Mouse (Mus musculus): ENCODE measurements around the gene Klhl10. TPM values are rescaled to one million over a fixed set of nuclear protein-coding genes. Genes with fewer than 3 reads are reported as not detected.
A peak's percentile ranks its signal among the peaks of the same experiment; 100 is the strongest.

Klhl10 gene
- polyA plus RNA-seq, 1 experiment from 2014 or later, result 0.82 TPM

DNA sequence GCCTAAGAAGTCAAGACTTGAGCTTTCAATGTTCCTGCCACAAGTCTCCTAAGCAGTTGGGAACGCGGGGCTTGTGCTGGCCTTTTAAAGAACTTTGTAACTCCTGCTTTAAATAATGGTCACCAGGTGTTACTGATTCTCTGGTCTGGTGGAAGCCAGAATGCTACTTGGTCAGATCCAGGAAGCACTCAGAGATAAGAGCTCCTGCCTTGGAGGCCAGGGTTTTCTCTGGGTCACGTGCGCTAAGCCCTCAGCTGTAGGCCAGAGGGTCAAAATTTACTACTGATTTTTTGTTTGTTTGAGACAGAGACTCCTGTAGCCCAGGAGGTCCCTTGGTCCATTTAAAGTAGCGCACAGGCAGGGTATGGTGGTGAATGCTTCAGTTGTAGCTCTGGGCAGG, 9.7 kb upstream of the Klhl10 start:
- H3K4me2 ChIP-seq (ENCODE audit: low read length), result no peak overlapping the region
- no peaks in the 10 kb centered on the region for H3K27me3 ChIP-seq (ENCODE audit: control insufficient read depth, insufficient read depth, low read length)
- no peak overlapping the region for H3K9ac ChIP-seq (replicated peaks; ENCODE audit: low read length)
- no peak overlapping the region for H3K27ac ChIP-seq (replicated peaks; ENCODE audit: low read depth, low read length)
- H3K4me3 ChIP-seq (replicated peaks; ENCODE audit: low read depth, low read length), result no peak overlapping the region
- 97% methylated on average over 5 of the region's 5 CpGs for WGBS
- ATAC-seq (ENCODE audit: low FRiP score, low TSS enrichment) (no peak), DNase-seq (no peak)
- H3K36me3 ChIP-seq (ENCODE audit: control insufficient read depth, insufficient read depth, low read length), result peaks cover 56% of the 10 kb centered on the region
- no peaks in the 10 kb centered on the region for H3K4me1 ChIP-seq (ENCODE audit: control insufficient read depth, insufficient read depth, low read length)
- no peaks in the 10 kb centered on the region for H3K9me3 ChIP-seq (ENCODE audit: control insufficient read depth, low read length)

DNA sequence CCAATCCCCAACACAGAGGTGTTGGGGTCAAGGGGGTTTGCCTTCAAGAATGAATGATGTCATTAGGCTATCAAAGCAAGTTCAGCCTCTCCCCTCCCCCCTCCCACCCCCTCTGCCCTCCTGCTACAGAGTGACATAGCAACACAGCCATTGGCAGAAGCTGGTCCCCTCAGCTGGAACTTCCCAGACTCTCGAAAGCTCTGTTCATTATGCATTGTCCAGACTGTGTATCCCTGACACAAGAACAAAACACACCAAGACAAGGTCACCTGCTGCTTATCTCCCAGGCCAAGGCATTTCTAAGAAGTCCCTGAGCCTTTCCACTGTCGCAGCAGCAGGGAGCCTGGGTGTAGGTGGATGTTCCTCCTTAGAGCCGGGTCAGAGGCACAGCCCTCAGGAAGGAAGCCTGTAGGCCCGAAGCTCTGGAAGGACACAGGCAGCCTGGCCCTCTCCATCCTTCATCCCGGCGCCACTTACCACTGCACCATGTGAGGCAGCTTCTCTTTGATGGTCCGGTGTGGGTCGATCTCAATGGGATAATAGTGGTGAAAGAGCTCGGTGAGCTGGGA, 6.0 kb upstream of the Klhl10 start:
- Histone ChIP-seq H3K27ac (replicated peaks; ENCODE audit: low read depth, low read length) (no peak overlapping the region), H3K27me3 (ENCODE audit: control insufficient read depth, insufficient read depth, low read length) (no peaks in the 10 kb centered on the region), H3K4me2 (ENCODE audit: low read length) (no peak overlapping the region), H3K4me1 (ENCODE audit: control insufficient read depth, insufficient read depth, low read length) (peaks cover 8% of the 10 kb centered on the region; the same call in 1 of the 2 replicates), H3K9ac (replicated peaks; ENCODE audit: low read length) (no peak overlapping the region), H3K36me3 (ENCODE audit: control insufficient read depth, insufficient read depth, low read length) (peaks cover 47% of the 10 kb centered on the region), H3K9me3 (ENCODE audit: control insufficient read depth, low read length) (no peaks in the 10 kb centered on the region), H3K4me3 (replicated peaks; ENCODE audit: low read depth, low read length) (no peak overlapping the region)
- ATAC-seq (ENCODE audit: low FRiP score, low TSS enrichment) (no peak), DNase-seq (no peak)
- WGBS, result 15% methylated on average over 9 of the region's 9 CpGs

DNA sequence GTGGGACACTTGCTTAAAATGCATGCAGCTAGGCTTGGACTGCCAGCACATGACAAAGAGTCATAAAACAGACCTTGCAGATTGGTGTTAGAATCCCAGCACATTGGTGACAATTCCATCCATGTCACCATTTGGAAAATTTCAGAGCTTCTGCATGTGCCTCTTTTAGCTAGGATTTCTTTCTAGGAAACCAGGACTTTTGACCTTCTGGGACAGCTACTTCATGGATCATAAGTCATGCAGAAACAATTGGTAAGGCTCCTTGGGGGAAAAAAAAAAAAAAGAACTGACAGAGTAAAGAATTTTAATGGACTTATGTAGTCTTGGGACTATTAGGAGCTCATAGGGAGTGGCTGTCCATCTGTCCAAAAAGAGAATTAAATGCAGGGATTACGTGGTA, 3.8 kb upstream of the Klhl10 start:
- no peaks in the 10 kb centered on the region for H3K9me3 ChIP-seq (ENCODE audit: control insufficient read depth, low read length)
- H3K4me2 ChIP-seq (ENCODE audit: low read length), result no peak overlapping the region
- H3K27ac ChIP-seq (replicated peaks; ENCODE audit: low read depth, low read length), result no peak overlapping the region
- ATAC-seq (ENCODE audit: low FRiP score, low TSS enrichment) (no peak), DNase-seq (no peak)
- peaks cover 11% of the 10 kb centered on the region; the same call in 1 of the 2 replicates for H3K4me1 ChIP-seq (ENCODE audit: control insufficient read depth, insufficient read depth, low read length)
- H3K27me3 ChIP-seq (ENCODE audit: control insufficient read depth, insufficient read depth, low read length), result no peaks in the 10 kb centered on the region
- H3K36me3 ChIP-seq (ENCODE audit: control insufficient read depth, insufficient read depth, low read length), result peaks cover 39% of the 10 kb centered on the region
- no peak overlapping the region for H3K9ac ChIP-seq (replicated peaks; ENCODE audit: low read length)
- H3K4me3 ChIP-seq (replicated peaks; ENCODE audit: low read depth, low read length), result no peak overlapping the region
- 56% methylated on average over 1 of the region's 1 CpGs for WGBS

DNA sequence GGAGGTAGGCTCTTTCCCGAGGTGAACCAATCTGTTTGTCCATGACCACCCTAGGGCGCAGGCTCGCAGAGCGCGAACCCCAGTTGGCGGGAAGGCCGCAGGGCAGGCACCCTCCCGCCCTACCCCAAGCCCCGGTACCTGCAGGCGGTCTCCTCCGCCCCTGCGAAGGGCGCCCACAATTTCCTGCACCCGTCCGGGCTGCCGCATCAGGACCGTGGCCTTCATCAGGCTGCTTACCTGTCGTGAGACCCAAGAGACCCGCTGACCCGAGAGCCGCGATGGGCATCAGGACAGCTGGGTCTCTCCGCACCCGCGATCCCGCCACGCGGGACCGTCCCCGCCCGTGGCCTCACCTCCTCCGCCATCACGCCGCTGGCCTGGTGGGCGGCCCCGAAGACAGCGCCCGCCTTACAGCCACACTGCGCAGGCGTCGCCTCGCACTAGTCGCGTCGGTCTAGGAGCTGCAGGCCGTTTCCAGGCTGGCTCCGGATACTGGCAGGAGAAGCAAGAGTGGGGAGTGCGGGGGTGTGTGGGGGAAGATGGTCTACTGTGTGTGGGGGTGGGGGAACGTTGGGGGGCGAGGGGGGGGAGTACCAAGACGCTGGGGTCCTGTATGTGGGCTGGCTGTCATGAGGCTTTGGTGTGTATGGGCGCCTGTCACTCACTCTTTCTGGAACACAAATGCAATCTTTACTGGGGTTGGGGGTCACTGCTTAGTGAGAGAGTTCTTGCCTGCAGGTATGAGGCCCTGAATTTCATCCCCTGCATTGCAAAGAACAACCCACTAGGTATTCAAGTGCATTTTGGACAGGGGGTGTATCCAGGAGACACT, 810 bp upstream of the Klhl10 start:
- Histone ChIP-seq H3K9ac (replicated peaks; ENCODE audit: low read length) (peak overlapping the region; percentile 84), H3K9me3 (ENCODE audit: control insufficient read depth, low read length) (no peaks in the 10 kb centered on the region), H3K4me1 (ENCODE audit: control insufficient read depth, insufficient read depth, low read length) (peaks cover 11% of the 10 kb centered on the region; the same call in 1 of the 2 replicates), H3K27me3 (ENCODE audit: control insufficient read depth, insufficient read depth, low read length) (no peaks in the 10 kb centered on the region), H3K36me3 (ENCODE audit: control insufficient read depth, insufficient read depth, low read length) (peaks cover 20% of the 10 kb centered on the region), H3K4me3 (replicated peaks; ENCODE audit: low read depth, low read length) (peak overlapping the region; percentile 68), H3K27ac (replicated peaks; ENCODE audit: low read depth, low read length) (peak overlapping the region; percentile 66), H3K4me2 (ENCODE audit: low read length) (peak overlapping the region; percentile 71)
- peak; percentile 92 for ATAC-seq (ENCODE audit: low FRiP score, low TSS enrichment)
- peak; percentile 94 for DNase-seq
- 2% methylated on average over 52 of the region's 52 CpGs for WGBS

DNA sequence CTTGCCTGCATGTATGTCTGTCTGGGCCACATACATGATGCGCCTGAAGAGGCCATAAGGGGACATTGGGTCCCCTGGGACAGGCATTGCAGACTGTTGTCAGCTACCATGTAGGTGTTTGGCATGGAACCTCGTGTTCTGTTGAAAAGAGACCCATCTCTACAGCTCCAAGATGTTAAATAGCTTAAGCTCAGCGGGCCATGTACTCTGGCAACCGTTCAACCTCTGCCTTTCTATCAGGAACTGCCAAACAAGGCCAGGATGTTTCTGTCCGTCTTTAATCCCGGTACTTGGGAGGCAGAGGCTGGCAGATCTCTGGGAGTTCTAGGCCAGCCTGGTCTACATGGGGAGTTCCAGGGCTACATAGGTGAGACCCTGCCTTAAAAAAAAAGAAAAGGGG, 908 bp downstream of the Klhl10 start:
- WGBS, result 90% methylated on average over 6 of the region's 6 CpGs
- H3K27ac ChIP-seq (replicated peaks; ENCODE audit: low read depth, low read length), result no peak overlapping the region
- peaks cover 4% of the 10 kb centered on the region for H3K36me3 ChIP-seq (ENCODE audit: control insufficient read depth, insufficient read depth, low read length)
- H3K9me3 ChIP-seq (ENCODE audit: control insufficient read depth, low read length), result no peaks in the 10 kb centered on the region
- no peak overlapping the region for H3K4me2 ChIP-seq (ENCODE audit: low read length)
- no peak overlapping the region for H3K4me3 ChIP-seq (replicated peaks; ENCODE audit: low read depth, low read length)
- no peak overlapping the region for H3K9ac ChIP-seq (replicated peaks; ENCODE audit: low read length)
- ATAC-seq (ENCODE audit: low FRiP score, low TSS enrichment), result no peak
- DNase-seq, result no peak
- H3K27me3 ChIP-seq (ENCODE audit: control insufficient read depth, insufficient read depth, low read length), result no peaks in the 10 kb centered on the region
- H3K4me1 ChIP-seq (ENCODE audit: control insufficient read depth, insufficient read depth, low read length), result peaks cover 11% of the 10 kb centered on the region; the same call in 1 of the 2 replicates

DNA sequence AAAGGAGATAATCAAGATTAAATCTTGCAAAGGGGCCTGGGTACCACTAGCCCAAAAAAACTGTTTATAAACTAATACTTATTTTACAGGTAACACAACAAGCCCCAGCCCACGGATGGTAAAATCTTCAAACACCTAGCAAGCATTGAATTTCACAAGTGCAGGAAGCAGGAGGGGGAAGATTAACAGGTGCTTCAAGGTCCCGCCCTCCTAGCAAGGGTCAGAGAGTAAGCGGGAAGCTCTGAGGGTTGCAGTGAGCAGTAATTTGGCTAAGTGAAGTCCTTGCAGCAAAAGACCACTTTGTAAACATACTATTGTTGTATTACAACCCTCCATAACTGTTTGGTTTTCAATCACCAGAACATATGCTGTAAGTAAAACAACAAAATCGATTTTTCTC, 15.5 kb downstream of the Klhl10 start:
- no peaks in the 10 kb centered on the region for H3K27me3 ChIP-seq (ENCODE audit: control insufficient read depth, insufficient read depth, low read length)
- H3K4me2 ChIP-seq (ENCODE audit: low read length), result no peak overlapping the region
- H3K4me1 ChIP-seq (ENCODE audit: control insufficient read depth, insufficient read depth, low read length), result no peaks in the 10 kb centered on the region
- no peak overlapping the region for H3K9ac ChIP-seq (replicated peaks; ENCODE audit: low read length)
- ATAC-seq (ENCODE audit: low FRiP score, low TSS enrichment) (no peak), DNase-seq (no peak)
- 87% methylated on average over 4 of the region's 4 CpGs for WGBS
- H3K4me3 ChIP-seq (replicated peaks; ENCODE audit: low read depth, low read length), result no peak overlapping the region
- H3K27ac ChIP-seq (replicated peaks; ENCODE audit: low read depth, low read length), result no peak overlapping the region
- no peaks in the 10 kb centered on the region for H3K9me3 ChIP-seq (ENCODE audit: control insufficient read depth, low read length)
- H3K36me3 ChIP-seq (ENCODE audit: control insufficient read depth, insufficient read depth, low read length), result peaks cover 32% of the 10 kb centered on the region

DNA sequence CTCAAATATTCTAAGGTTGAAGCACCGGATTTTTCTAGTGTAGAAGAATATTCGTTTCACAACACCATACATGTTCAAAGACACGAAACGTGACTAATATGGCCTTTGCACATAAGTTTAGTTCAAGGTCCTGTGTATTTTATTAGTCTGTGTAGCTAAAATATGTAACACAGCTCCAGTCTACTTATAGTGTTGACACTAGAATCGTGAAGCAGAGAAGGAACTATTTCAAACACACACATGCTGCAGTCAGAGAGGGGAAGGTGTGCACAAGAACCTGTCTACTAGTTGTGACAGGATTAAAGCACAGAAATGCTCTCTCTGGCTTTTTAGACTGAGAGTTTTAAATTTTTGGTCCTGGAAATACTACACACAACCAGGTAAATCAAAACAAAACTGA, 16.0 kb downstream of the Klhl10 start:
- Histone ChIP-seq H3K27ac (replicated peaks; ENCODE audit: low read depth, low read length) (no peak overlapping the region), H3K4me2 (ENCODE audit: low read length) (no peak overlapping the region), H3K27me3 (ENCODE audit: control insufficient read depth, insufficient read depth, low read length) (no peaks in the 10 kb centered on the region), H3K4me1 (ENCODE audit: control insufficient read depth, insufficient read depth, low read length) (no peaks in the 10 kb centered on the region), H3K4me3 (replicated peaks; ENCODE audit: low read depth, low read length) (no peak overlapping the region), H3K36me3 (ENCODE audit: control insufficient read depth, insufficient read depth, low read length) (peaks cover 36% of the 10 kb centered on the region), H3K9me3 (ENCODE audit: control insufficient read depth, low read length) (no peaks in the 10 kb centered on the region), H3K9ac (replicated peaks; ENCODE audit: low read length) (no peak overlapping the region)
- WGBS, result 92% methylated on average over 5 of the region's 5 CpGs
- ATAC-seq (ENCODE audit: low FRiP score, low TSS enrichment), result no peak
- DNase-seq, result no peak

DNA sequence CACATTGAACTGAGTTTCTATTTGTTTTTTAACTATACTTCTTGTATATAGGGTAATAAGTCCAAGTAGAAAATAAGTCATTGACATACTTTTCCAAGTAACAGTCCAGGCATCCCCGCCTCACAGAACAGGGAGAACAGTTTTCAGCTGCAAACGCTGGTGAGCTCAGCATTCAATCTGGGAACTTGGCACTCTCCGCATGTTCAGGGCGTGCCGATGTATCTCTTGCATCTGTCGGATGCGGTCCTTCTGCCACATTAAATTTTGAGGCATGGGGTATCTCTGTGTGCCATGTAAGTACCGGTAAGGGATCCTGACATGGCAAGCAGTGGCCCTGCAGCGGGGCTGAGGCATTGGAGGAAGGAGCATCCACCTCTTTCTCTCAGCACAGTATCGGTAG, 21.0 kb downstream of the Klhl10 start:
- Histone ChIP-seq H3K4me2 (ENCODE audit: low read length) (no peak overlapping the region), H3K4me3 (replicated peaks; ENCODE audit: low read depth, low read length) (no peak overlapping the region), H3K27me3 (ENCODE audit: control insufficient read depth, insufficient read depth, low read length) (no peaks in the 10 kb centered on the region), H3K9me3 (ENCODE audit: control insufficient read depth, low read length) (no peaks in the 10 kb centered on the region), H3K36me3 (ENCODE audit: control insufficient read depth, insufficient read depth, low read length) (peaks cover 31% of the 10 kb centered on the region), H3K4me1 (ENCODE audit: control insufficient read depth, insufficient read depth, low read length) (no peaks in the 10 kb centered on the region), H3K27ac (replicated peaks; ENCODE audit: low read depth, low read length) (no peak overlapping the region), H3K9ac (replicated peaks; ENCODE audit: low read length) (no peak overlapping the region)
- 96% methylated on average over 10 of the region's 10 CpGs for WGBS
- ATAC-seq (ENCODE audit: low FRiP score, low TSS enrichment) (no peak), DNase-seq (no peak)

All from midbrain, embryonic 14.5 days (tissue).